Mouse (Mus musculus) heart, adult 2 months (tissue): ENCODE data around the gene Myof.

Experiments
- CTCF ChIP-seq: fragments of 200-600 bp; IDR thresholded peaks from 2 replicates; pipeline ENCODE4 v1.8.1; 2022; ENCODE audit warnings: antibody characterized with exemption, mild to moderate bottlenecking, moderate library complexity
- EP300 ChIP-seq: fragments of 200-500 bp; IDR thresholded peaks from 2 replicates; pipeline ENCODE4 v1.6.1; 2011; ENCODE audit warnings: low read depth, low read length, control low read depth; ENCODE audit not compliant: insufficient read depth
- POLR2A ChIP-seq: fragments of 200-500 bp; IDR thresholded peaks from 2 replicates; pipeline ENCODE4 v1.6.1; 2011; ENCODE audit warnings: mild to moderate bottlenecking, low read depth, low read length, control low read depth; ENCODE audit not compliant: insufficient read depth

GRCm38 (mm10) chr19:37907451-37908320, 135.7 kb downstream of the Myof start:
- no peak for TF ChIP-seq POLR2A
- TF ChIP-seq CTCF, result no peak
- TF ChIP-seq EP300, result no peak
